Mouse (Mus musculus) C2C12 (cell line): Measurements from ENCODE around the gene Tada2b.

Experiments
- CTCF ChIP-seq: IDR thresholded peaks from one replicate; pipeline ENCODE4 v1.5.1; 2011; ENCODE audit not compliant: control insufficient read depth, insufficient read depth, insufficient read length
- FOSL1 ChIP-seq: IDR thresholded peaks from one replicate; pipeline ENCODE4 v1.8.0; 2011; ENCODE audit warnings: mild to moderate bottlenecking, low read length; ENCODE audit not compliant: poor library complexity, insufficient read depth, severe bottlenecking
- MAX ChIP-seq: IDR thresholded peaks from one replicate; pipeline ENCODE4 v1.6.1; 2011; ENCODE audit warnings: mild to moderate bottlenecking, control low read depth
- MYOD1 ChIP-seq: IDR thresholded peaks from one replicate; pipeline ENCODE4 v1.6.1; 2011; ENCODE audit warnings: low read depth; ENCODE audit not compliant: control insufficient read depth, insufficient read length
- MYOG ChIP-seq: IDR thresholded peaks from one replicate; pipeline ENCODE4 v1.6.1; 2011; ENCODE audit not compliant: control insufficient read depth, insufficient read length; ENCODE audit errors: extremely low read depth
- USF1 ChIP-seq: IDR thresholded peaks from one replicate; pipeline ENCODE4 v1.6.1; 2011; ENCODE audit warnings: low read depth, mild to moderate bottlenecking, control low read depth, moderate library complexity

- TF ChIP-seq CTCF, result no peak
- TF ChIP-seq MYOD1, result no peak
- TF ChIP-seq MYOG, result no peak
- no peak for TF ChIP-seq MAX
- TF ChIP-seq USF1, result no peak
- no peak for TF ChIP-seq FOSL1
Measured at GRCm38 (mm10) chr5:36510956-36511355, 26.9 kb upstream of the Tada2b start.
